Mouse (Mus musculus) heart, adult 2 months (tissue): Measurements from ENCODE around the gene Slx1b. TPM values are rescaled to one million over a fixed set of nuclear protein-coding genes. Genes with fewer than 3 reads are reported as not detected.

Experiments
- DNase-seq, 2 experiments: peaks; one replicate each; pipeline ENCODE4 v3.0.0; 2021
- H3K27ac ChIP-seq: fragments of 200-600 bp; 2 replicates; pipeline ENCODE4 v1.8.1; 2022
- H3K27me3 ChIP-seq: fragments of 200-500 bp; 2 replicates; pipeline ENCODE4 v1.6.1; 2012; ENCODE audit warnings: mild to moderate bottlenecking, low read length, inconsistent platforms, mixed read lengths; ENCODE audit not compliant: control insufficient read depth, insufficient read depth
- H3K36me3 ChIP-seq: fragments of 200-500 bp; 2 replicates; pipeline ENCODE4 v1.6.1; 2012; ENCODE audit warnings: low read length, inconsistent platforms; ENCODE audit not compliant: control insufficient read depth, insufficient read depth
- H3K4me1 ChIP-seq: fragments of 200-500 bp; 2 replicates; pipeline ENCODE4 v1.6.1; 2011; ENCODE audit warnings: low read length; ENCODE audit not compliant: control insufficient read depth, insufficient read depth
- H3K4me3 ChIP-seq: fragments of 200-600 bp; 2 replicates; pipeline ENCODE4 v1.8.1; 2022
- H3K79me2 ChIP-seq: fragments of 200-500 bp; replicated peaks from 2 replicates; pipeline ENCODE4 v1.6.1; 2012; ENCODE audit warnings: mild to moderate bottlenecking, inconsistent platforms, low read length, moderate library complexity, mixed read lengths; ENCODE audit not compliant: control insufficient read depth, insufficient read depth
- H3K9ac ChIP-seq: fragments of 200-500 bp; 2 replicates; pipeline ENCODE4 v1.6.1; 2012; ENCODE audit warnings: low read depth, mild to moderate bottlenecking, control low read depth, inconsistent platforms, low read length, mixed read lengths
- CTCF ChIP-seq: fragments of 200-600 bp; IDR thresholded peaks from 2 replicates; pipeline ENCODE4 v1.8.1; 2022; ENCODE audit warnings: antibody characterized with exemption, mild to moderate bottlenecking, moderate library complexity
- EP300 ChIP-seq: fragments of 200-500 bp; IDR thresholded peaks from 2 replicates; pipeline ENCODE4 v1.6.1; 2011; ENCODE audit warnings: low read depth, low read length, control low read depth; ENCODE audit not compliant: insufficient read depth
- POLR2A ChIP-seq: fragments of 200-500 bp; IDR thresholded peaks from 2 replicates; pipeline ENCODE4 v1.6.1; 2011; ENCODE audit warnings: mild to moderate bottlenecking, low read depth, low read length, control low read depth; ENCODE audit not compliant: insufficient read depth
- WGBS: fragments of 180-500 bp; shearing (Covaris S2); methylation state at CpG from one replicate; pipeline ENCODE4 v1.1.7; 2018; 5-methylcytosine and 5-hydroxymethylcytosine counted together
- intact Hi-C: fragments of 180-260 bp; cut with DNase I; formaldehyde crosslinking; loops from one replicate; pipeline ENCODE4 v1.15.1; 2025
- polyA plus RNA-seq: library from polyadenylated mRNA; depleted of rRNA; stranded (reverse); fragments of >200 nt; gene quantifications from 2 replicates; pipeline ENCODE4 v1.2.3, GENCODE M21; 2012
- total RNA-seq, 2 experiments: library from RNA; stranded (reverse); gene quantifications; 2 replicates each; pipeline ENCODE4 v1.2.3; 2021

Slx1b gene
- total and polyA plus RNA-seq, 3 experiments: 3.6 to 10.3 (median 3.9) TPM

DNA sequence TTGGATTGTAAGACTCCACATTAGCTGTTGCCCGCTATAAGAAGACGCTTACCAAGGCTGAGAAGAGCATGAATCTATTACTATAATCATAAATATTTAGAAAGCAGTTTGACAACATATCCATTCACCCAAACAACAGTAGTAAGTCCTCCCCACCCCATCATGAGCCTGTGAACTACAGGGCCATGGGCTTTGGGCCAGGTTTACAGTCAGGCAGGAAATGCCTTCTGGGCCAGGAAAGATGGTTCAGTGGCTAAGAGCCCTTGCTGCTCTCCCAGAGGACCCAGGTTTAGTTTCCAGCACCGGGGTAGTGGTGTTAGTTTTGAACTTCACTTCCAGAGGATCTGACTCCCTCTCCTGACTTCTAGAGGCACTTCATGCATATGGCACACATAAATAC lies 22.0 kb upstream of the Slx1b start:
- TF ChIP-seq EP300 (no peak), CTCF (no peak), POLR2A (no peak)
- H3K36me3 ChIP-seq: no peaks in the 10 kb centered on the region

DNA sequence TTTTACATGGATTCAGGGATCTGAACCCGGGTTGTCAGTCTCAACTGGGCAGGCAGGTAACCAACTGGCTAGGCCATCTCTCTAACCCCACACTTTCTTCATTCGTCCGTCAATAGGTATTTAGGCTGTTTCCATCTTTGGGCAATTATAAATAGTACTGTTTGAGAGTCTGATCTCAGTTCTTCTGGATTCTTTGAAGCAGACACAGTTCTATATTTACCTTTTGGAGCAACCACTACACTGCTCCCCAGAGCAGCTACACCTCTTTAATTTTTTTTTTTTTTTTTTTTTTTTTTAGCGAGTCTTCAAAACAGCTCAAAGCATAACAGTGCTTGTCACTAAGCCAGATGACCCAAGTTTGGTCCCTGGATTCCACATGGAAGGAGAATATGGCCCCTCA lies 20.1 kb upstream of the Slx1b start:
- Histone ChIP-seq H3K27me3 (no peaks in the 10 kb centered on the region), H3K9ac (no peak overlapping the region), H3K27ac (no peak overlapping the region), H3K36me3 (no peaks in the 10 kb centered on the region), H3K79me2 (no peaks in the 10 kb centered on the region), H3K4me3 (no peak overlapping the region), H3K4me1 (no peaks in the 10 kb centered on the region)
- DNase-seq: no peak
- 69% methylated on average over 4 of the region's 4 CpGs for WGBS
- no peak for TF ChIP-seq POLR2A
- TF ChIP-seq CTCF: no peak
- TF ChIP-seq EP300: no peak
- intact Hi-C loops: no loop called here

More for the DNA sequence above, 22.0 kb upstream of the Slx1b start:
- intact Hi-C loops: no loop called here
- 81% methylated on average over 3 of the region's 3 CpGs for WGBS
- Histone ChIP-seq H3K9ac (no peak overlapping the region), H3K27ac (no peak overlapping the region), H3K4me1 (no peaks in the 10 kb centered on the region), H3K79me2 (no peaks in the 10 kb centered on the region), H3K27me3 (no peaks in the 10 kb centered on the region), H3K4me3 (no peak overlapping the region)
- DNase-seq: no peak

DNA sequence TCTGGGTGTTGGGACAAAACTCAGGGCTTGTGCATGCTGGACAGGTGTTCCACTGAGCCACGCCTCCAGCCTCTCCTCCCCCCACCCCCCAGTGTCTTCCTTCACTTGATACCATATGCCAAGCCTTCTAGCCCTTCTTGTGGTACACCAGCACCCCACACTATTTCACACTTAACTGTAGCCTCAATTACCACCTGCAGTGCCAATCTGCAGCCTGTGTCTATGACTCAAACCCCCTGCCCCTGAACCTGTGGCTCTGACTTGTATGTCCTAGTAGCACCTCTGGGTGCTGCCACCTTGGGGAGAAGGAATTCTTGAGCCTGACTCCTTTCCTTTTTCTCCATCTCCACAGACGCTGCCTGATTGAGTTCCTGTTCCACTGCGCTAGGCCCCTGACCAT lies 16.3 kb upstream of the Slx1b start:
- H3K36me3 ChIP-seq: no peaks in the 10 kb centered on the region
- intact Hi-C loops: no loop called here
- H3K9ac ChIP-seq: no peak overlapping the region
- no peak for DNase-seq
- H3K79me2 ChIP-seq: no peaks in the 10 kb centered on the region
- H3K4me1 ChIP-seq: no peaks in the 10 kb centered on the region
- H3K27me3 ChIP-seq: no peaks in the 10 kb centered on the region
- TF ChIP-seq EP300 (no peak), CTCF (no peak), POLR2A (no peak)
- H3K4me3 ChIP-seq: no peak overlapping the region
- no peak overlapping the region for H3K27ac ChIP-seq
- WGBS: 74% methylated on average over 3 of the region's 3 CpGs

DNA sequence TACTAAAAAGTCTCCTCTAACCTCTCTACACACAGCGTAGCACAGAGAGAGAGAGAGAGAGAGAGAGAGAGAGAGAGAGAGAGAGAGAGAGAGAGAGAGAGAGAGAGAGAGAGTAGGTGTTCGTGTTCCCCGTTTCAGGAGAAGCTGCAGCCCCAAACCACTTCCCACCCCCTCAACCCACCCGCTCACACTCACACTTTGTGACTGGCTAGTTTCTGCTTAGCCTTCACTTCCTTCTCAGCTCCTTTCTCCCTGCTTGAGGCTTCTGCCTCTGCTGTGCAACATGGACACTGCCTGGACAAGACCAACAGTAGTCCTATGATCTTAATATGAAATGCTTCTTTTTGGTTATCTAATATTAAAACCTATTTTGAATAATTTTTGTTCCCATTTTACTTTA lies 14.7 kb upstream of the Slx1b start:
- DNase-seq: no peak
- intact Hi-C loops: no loop called here
- Histone ChIP-seq H3K27ac (no peak overlapping the region), H3K9ac (no peak overlapping the region), H3K4me1 (no peaks in the 10 kb centered on the region), H3K79me2 (no peaks in the 10 kb centered on the region), H3K36me3 (no peaks in the 10 kb centered on the region), H3K4me3 (no peak overlapping the region), H3K27me3 (no peaks in the 10 kb centered on the region)
- WGBS: 67% methylated on average over 4 of the region's 4 CpGs
- TF ChIP-seq CTCF (no peak), POLR2A (no peak), EP300 (no peak)

DNA sequence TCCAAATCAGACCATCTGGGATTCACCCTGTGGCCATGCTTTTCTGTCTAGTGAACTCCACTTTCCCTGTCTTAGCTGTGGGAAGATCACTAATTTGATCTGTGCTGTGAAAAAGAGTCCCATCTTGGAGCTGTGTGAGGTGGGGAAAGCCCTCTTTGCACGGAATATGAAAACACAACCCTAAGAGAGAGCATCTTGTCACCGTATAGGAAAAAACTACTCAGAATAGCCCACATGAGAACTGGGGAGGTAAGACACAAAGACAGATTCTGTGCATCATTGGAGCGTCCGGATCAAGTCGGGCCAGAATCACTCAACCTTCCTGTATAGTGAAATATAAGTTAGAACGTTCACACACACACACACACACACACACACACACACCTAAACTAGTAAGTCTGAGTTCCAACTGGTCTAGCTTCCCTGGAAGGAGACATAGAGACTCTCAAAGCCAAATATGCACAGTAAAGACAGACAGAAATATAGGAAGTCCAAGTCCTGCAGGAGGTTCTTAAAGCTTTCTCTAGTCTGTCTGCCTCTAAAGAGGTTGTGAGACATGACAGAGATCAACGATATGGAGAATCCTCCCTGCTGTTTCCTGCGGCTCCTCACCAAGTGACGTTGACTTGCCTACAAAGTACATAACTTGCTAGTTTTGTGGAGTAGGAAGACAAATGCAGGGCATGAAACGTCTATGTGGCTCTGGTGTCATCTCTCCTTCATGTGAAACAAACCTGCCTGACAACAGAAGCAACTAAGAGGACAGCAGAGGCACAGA lies 12.8 kb upstream of the Slx1b start:
- Histone ChIP-seq H3K4me1 (no peaks in the 10 kb centered on the region), H3K36me3 (no peaks in the 10 kb centered on the region), H3K27ac (no peak overlapping the region), H3K4me3 (no peak overlapping the region), H3K27me3 (peaks cover 3% of the 10 kb centered on the region), H3K9ac (no peak overlapping the region), H3K79me2 (no peaks in the 10 kb centered on the region)
- intact Hi-C loops: no loop called here
- WGBS: 77% methylated on average over 10 of the region's 10 CpGs
- no peak for TF ChIP-seq CTCF
- DNase-seq: no peak

DNA sequence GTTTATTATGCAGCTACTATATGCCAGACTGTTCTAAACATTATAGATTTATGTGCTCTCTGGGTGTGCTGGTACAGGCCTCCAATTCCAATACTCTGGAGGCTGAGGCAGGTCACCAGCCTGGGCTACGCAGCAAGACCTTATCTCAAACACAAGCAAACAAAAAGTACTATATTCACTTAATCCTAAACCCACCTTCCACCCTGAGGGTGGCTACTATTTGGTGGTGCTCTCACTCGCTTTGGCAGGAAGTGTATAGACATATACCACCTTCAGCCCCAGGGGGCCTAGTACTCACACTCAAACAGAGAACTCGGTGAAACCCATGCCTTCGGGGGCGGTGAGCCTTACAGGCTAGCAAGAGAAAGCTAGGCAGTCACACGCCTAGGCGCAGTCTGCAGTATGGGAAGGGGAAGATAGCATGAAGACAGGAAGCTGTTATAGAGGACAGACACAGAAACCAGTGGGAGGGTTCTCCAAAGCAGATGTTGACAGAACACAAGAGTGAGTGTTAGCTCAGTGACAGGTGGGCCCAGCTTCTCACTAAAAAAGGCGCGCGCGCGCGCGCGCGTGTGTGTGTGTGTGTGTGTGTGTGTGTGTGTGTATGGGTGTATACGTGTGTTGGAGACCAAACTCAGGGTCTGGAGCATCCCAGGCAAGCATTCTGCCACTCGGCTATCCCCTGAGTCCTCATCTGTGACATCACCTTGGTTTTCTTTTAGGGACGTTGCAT lies 12.0 kb upstream of the Slx1b start, which contains the start of gene Coro1a:
TSS of gene Coro1a (minus strand) at position 346 of the 733 bp plus-strand sequence.
- no peak for TF ChIP-seq POLR2A
- no peak for TF ChIP-seq EP300
- no peak for TF ChIP-seq CTCF
- Histone ChIP-seq H3K79me2 (no peaks in the 10 kb centered on the region), H3K4me1 (no peaks in the 10 kb centered on the region), H3K36me3 (no peaks in the 10 kb centered on the region), H3K4me3 (no peak within 1 kb of the TSS), H3K9ac (no peak within 1 kb of the TSS), H3K27ac (no peak within 1 kb of the TSS), H3K27me3 (peaks cover 3% of the 10 kb centered on the region)
- intact Hi-C loops: no loop called here
- DNase-seq: no peak
- WGBS: 79% methylated on average over 19 of the region's 19 CpGs
